Mouse (Mus musculus) testis, adult 2 months (tissue): Measurements from ENCODE around the gene Kif6.

Experiments used
- CTCF ChIP-seq: fragments of 200-500 bp; IDR thresholded peaks from 2 replicates; pipeline ENCODE4 v1.5.1; 2012; ENCODE audit warnings: low read depth, mild to moderate bottlenecking, inconsistent platforms, low read length, moderate library complexity; ENCODE audit not compliant: control insufficient read depth, insufficient read depth, insufficient replicate concordance
- POLR2A ChIP-seq: fragments of 200-500 bp; IDR thresholded peaks from 2 replicates; pipeline ENCODE4 v1.6.1; 2012; ENCODE audit warnings: low read depth, mild to moderate bottlenecking, inconsistent platforms, low read length, moderate library complexity; ENCODE audit not compliant: control insufficient read depth

- no peak for TF ChIP-seq CTCF
- TF ChIP-seq POLR2A = no peak
Measured at GRCm38 (mm10) chr17:49734079-49734478, 119.1 kb downstream of the Kif6 start.
